Mouse (Mus musculus): ENCODE data around the gene Tbx2. TPM values are rescaled to one million over a fixed set of nuclear protein-coding genes. Genes with fewer than 3 reads are reported as not detected.

The Tbx2 gene
- total RNA-seq, 1 experiment from 2014 or later, result 26.3 TPM

GRCm38 (mm10) chr11:85887801-85888450, 55.6 kb downstream of the Tbx2 start:
- no peak for DNase-seq

GRCm38 (mm10) chr11:85888451-85888961, 56.2 kb downstream of the Tbx2 start:
- no peak for DNase-seq

- DNase-seq, result no peak
Observed at GRCm38 (mm10) chr11:85889056-85889729, 56.8 kb downstream of the Tbx2 start.

- no peak for DNase-seq
Observed at GRCm38 (mm10) chr11:85889730-85890562, 57.6 kb downstream of the Tbx2 start.

- DNase-seq, result no peak
Observed at GRCm38 (mm10) chr11:85890563-85890845, 58.2 kb downstream of the Tbx2 start.

GRCm38 (mm10) chr11:85891010-85891691, 58.8 kb downstream of the Tbx2 start:
- DNase-seq, result no peak

Other genes starting within 250 kb of the Tbx2 start
- gene Gm11444, start 17.8 kb downstream of the Tbx2 start, total RNA-seq (2021), result not detected in 2 replicates
- not detected in 2 replicates for gene Tbx4, start 53.9 kb downstream of the Tbx2 start, total RNA-seq (2021)

All from adrenal gland, postnatal 14 days (tissue).